Mouse (Mus musculus) T-helper 2 cell (primary cell): ENCODE measurements around the gene Sgms1.

ENCODE experiments used
- in situ Hi-C: fragments of 300-600 bp; cut with MboI, MseI; formaldehyde crosslinking; loops from one replicate; pipeline ENCODE4 v1.15.1; 2025; ENCODE audit warnings: high pct_unique_total_duplicates

Sgms1 gene

GRCm38 (mm10) chr19:32272475-32273260 is 116.8 kb downstream of the Sgms1 start:
- in situ Hi-C loops = loop anchor here (25.0 kb wide), 1 partner anchor 1915 kb away; the partner anchor contains the start of gene Stambpl1

GRCm38 (mm10) chr19:32271455-32272200 is 117.9 kb downstream of the Sgms1 start:
- in situ Hi-C loops = loop anchor here (25.0 kb wide), 1 partner anchor 1916 kb away; the partner anchor contains the start of gene Stambpl1

DNA sequence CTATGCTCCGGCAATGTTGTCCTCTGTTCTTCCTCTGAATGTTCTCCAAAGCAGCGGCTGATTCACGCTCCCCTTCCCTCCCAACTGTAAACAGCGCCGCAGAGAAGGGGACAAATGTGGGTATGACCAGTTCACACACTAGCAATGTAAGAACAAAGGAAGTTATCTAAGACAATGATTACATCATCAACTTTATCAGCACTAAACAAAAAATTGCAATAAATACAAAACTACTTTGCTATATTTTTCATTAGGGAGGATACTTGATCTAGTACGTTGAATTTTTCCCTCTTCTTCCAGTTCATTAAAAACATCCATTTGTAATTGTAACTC is 119.7 kb downstream of the Sgms1 start:
- in situ Hi-C loops = loop anchor here (25.0 kb wide), 1 partner anchor 1917 kb away; the partner anchor contains the start of gene Stambpl1

- in situ Hi-C loops = loop anchor here (25.0 kb wide), 1 partner anchor 1918 kb away; the partner anchor contains the start of gene Stambpl1
These were observed 120.2 kb downstream of the Sgms1 start for GRCm38 (mm10) chr19:32269141-32269843.

DNA sequence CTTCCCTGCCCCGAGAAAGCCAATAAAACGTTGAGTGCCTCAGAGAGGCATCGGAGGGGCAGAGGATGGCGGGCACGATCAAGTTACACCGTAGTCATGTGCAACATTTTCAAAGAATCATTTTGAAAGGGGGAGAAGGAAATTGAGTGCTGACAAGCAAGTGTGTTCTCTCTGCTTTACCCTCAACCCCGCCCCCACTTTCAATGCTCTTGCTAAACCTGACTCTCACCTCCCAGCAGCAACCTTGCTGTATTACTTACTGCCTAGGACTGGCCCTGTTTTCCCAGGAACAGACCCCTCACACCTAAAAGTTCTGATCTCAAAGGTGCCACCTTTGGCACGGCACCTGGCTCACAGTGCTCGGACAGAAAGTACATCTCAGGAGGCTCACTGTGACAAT is 121.0 kb downstream of the Sgms1 start:
- in situ Hi-C loops = loop anchor here (25.0 kb wide), 1 partner anchor 1919 kb away; the partner anchor contains the start of gene Stambpl1

DNA sequence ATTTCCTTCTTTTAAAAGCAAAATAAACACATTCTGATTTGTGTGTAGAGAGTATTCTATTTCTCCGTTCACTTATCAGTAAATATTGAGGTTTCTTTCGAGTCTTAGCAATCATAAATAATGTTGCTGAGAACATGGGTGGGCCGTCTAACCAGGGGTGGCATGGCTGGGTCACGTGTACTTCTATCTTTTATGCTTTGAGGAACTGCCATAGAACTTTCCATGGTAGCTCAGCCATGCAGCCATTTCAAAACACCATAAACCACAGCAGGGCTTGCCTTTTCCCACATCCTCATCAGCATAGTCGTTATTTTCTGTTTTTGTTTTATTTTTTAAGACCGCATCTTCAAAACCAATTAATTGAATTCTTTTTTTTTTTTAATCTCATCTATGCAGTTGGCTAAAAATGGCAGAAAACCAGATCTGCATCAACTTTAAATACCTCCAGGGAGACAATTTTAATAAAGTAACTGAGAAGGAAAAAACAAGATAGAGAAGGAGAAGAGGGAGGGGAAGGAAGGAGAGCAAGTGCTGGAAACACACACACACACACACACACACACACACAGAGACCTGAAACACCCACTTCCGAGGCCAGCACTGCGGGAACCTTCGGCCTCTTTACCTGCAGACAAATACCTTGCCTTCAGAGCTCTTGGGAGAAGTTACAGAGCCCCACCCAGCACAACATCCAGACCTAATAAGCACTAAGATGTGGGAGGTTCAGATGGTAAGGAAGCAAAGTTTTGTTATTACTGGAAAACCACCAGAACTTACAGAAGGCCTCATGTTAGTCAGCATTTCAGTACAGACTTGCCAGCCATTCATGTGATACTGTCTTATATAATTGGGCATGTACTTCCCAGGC is 122.9 kb downstream of the Sgms1 start:
- in situ Hi-C loops = loop anchor here (25.0 kb wide), 1 partner anchor 1921 kb away; the partner anchor contains the start of gene Stambpl1

DNA sequence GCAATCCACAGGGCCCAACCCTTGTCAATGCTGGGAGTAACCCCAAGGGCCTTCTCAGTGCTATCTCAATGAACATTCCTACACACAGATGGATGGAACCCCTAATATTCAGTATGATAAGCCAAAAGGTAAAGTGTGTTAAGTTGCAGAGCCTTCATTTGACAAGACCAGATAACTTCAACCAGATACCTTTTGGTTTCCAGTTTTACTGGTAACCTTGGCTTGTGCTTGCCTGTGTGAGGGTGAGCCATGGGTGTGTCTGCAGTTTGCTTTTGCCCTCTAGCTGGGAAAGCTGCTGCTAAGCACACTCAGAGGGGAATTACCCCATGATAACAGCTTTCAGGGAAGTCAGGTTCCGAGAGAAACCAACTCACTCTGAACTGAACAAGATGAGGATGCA is 125.8 kb downstream of the Sgms1 start:
- in situ Hi-C loops = loop anchor here (5.0 to 25.0 kb wide), 2 partner anchors 51 to 1924 kb away; partner anchors contain the start of gene Stambpl1

DNA sequence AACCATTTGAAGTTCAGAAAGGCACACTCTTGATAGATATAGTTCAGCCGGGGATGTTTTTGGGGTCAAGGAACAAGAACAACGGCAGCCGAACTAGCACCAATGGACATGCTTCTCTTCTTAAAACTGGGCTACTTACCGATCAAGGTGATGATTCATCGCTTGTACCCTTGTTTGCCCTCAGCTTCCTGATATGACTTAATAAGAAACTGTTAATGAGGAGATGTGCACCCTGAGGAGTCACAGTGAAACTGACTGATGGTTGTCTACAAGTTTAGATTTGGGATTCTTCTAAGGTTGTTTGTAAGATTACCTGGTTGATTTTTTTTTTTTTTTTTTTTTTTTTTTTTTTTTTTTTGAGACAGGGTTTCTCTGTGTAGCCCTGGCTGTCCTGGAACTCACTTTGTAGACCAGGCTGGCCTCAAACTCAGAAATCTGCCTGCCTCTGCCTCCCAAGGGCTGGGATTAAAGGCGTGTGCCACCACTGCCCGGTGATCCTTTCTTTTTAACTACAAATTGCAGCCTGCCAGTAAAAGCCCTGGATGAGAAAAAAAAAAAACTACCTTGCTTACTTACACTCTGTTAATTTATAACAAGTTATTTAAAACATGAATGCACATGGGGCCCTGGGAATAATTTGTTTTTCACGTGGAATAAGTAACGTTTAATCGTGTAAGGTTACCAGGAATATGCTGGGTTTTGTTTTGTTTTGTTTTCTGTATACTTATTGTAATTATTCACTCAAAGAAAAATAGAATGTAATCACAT is 126.5 kb downstream of the Sgms1 start:
- in situ Hi-C loops = loop anchor here (5.0 to 25.0 kb wide), 2 partner anchors 51 to 1924 kb away; partner anchors contain the start of gene Stambpl1

DNA sequence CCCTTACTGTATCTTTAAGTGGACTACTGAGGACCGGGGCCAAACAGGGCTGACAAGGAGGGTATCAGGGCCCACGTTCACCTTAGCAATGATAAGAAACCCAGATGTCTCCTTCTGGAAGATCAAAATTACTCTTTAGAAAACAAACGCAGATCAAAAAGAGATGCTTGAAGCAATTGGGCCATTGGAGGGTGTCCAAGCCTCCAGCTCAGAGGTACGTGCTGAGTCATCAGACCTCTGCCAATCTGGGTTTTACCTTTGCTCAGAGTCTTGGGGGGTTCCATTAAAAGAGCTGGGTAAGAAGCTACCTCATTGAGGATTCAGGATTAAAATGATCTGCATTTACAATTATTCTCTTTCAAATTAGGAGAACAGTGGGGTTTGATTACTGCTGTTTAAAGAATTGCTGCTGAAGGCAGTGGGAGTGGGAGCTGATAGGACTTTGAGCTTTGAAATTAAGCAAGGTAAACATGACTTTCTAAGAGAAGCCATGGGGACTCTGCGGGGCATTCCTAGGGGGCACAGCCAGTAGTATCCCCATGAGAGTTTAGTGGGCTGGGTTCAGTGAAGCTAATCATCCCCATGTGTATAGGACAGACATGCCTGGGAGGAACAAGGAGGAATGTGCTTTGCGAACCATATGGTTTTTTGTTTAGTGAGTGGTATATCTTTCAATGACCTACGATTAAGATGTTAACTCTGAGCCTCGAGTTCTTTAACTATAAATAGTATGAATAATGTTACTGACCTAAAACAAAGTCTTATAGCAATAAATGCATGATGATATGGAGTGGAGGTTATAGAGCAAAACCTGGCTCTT is 128.4 kb downstream of the Sgms1 start:
- in situ Hi-C loops = loop anchor here (5.0 to 25.0 kb wide), 2 partner anchors 49 to 1926 kb away; partner anchors contain the start of gene Stambpl1

DNA sequence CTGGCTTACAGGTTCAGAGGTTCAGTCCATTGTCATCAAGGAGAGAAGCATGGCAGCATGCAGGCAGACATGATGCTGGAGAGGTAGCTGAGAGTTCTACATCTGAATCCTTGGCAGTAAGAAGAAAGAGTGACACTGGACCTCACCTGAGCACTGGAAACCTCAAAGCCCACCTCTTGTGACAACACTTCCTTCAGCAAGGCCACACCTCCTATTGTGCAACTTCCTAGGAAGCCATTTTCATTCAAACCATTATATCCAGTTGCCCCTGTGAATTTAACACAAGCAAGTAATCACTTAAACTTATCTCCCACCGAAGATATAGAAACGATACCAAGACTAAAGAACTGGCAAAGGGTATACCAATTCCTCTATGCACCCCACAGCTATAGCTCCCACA is 129.7 kb downstream of the Sgms1 start:
- in situ Hi-C loops = loop anchor here (5.0 to 25.0 kb wide), 2 partner anchors 48 to 1927 kb away; partner anchors contain the start of gene Stambpl1

DNA sequence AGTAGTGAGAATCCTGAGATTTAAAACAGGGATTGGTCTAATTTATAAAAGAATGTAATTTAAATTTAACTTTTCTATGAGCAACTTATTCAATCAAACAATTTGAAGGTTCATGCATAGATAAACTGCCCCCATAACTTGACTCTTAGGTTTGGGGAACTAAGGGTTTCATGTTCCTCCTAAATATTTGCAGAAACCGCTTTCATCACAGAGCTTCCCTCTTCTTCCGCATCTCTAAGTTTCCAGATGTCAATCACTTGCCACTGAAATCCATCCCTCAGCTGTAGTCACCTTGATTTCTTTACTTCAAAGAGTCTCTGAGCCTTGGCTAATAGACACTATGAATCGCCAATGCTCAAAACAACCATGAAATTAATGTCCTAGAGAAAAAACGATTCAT is 130.5 kb downstream of the Sgms1 start:
- in situ Hi-C loops = loop anchor here (25.0 kb wide), 1 partner anchor 1928 kb away; the partner anchor contains the start of gene Stambpl1

- in situ Hi-C loops = loop anchor here (25.0 kb wide), 1 partner anchor 1929 kb away; the partner anchor contains the start of gene Stambpl1
These were observed 131.4 kb downstream of the Sgms1 start for GRCm38 (mm10) chr19:32258146-32258545.

DNA sequence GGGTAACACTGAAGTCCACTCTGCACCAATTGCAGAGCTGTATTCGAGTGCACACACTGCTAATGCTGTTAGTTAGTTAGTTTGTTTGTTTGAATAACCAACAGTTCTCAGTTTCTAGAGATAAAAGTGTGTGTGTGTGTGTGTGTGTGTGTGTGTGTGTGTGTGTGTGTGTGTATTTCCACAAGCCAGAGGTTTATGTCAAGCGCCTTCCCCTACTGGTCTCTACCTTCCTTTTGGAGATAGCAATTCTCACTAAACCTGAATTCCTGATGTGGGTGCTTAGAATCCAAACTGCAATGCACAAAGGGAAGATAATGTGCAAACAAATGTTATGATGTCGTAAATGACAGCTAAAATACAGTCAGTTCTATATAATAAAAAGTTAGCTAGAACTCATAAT is 131.9 kb downstream of the Sgms1 start:
- in situ Hi-C loops = loop anchor here (25.0 kb wide), 1 partner anchor 1930 kb away; the partner anchor contains the start of gene Stambpl1

GRCm38 (mm10) chr19:32256706-32257415 is 132.7 kb downstream of the Sgms1 start:
- in situ Hi-C loops = loop anchor here (25.0 kb wide), 1 partner anchor 1930 kb away; the partner anchor contains the start of gene Stambpl1

GRCm38 (mm10) chr19:32255429-32256185 is 133.9 kb downstream of the Sgms1 start:
- in situ Hi-C loops = loop anchor here (25.0 kb wide), 1 partner anchor 1932 kb away; the partner anchor contains the start of gene Stambpl1

GRCm38 (mm10) chr19:32254739-32255344 is 134.7 kb downstream of the Sgms1 start:
- in situ Hi-C loops = loop anchor here (25.0 kb wide), 1 partner anchor 1932 kb away; the partner anchor contains the start of gene Stambpl1
